Mouse (Mus musculus) gastrocnemius, postnatal 25 days (tissue): ENCODE results near the gene Mbd6. TPM values are rescaled to one million over a fixed set of nuclear protein-coding genes. Genes with fewer than 3 reads are reported as not detected.
"Not testable (repeated sequence)": the region's sequence is repeated elsewhere in the genome, so short reads cannot be mapped to it uniquely, and the experiment has no call there.

ENCODE experiments used
- DNase-seq: peaks from one replicate; pipeline ENCODE4 v3.0.0; 2022
- total RNA-seq, 2 experiments: library from RNA; stranded (reverse); gene quantifications; 1 replicate in 1 of 2; 2 replicates in 1 of 2; pipeline ENCODE4 v1.2.3; 2021

Gene Mbd6
- total RNA-seq, 2 experiments from 2014 or later, result 12.7 to 14.3 TPM

DNA sequence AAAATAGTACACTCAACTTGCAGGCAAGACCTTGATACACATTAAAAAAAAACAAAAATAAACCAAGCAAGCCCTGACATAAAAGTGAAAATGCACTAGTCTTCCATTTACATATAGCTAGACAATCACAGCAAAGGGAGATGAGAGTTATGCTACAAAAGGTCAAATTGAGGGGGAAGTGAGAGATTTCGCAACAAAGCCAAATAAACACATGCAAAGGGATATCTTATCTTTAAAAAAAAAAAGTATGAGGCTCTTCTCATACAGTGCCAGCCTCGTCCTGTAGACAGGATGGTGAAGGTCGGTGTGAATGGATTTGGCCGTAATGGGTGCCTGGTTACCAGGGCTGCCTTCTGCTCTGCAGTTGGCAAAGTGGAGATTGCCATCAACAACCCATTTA is 24.0 kb upstream of the Mbd6 start:
- DNase-seq, result no peak

DNA sequence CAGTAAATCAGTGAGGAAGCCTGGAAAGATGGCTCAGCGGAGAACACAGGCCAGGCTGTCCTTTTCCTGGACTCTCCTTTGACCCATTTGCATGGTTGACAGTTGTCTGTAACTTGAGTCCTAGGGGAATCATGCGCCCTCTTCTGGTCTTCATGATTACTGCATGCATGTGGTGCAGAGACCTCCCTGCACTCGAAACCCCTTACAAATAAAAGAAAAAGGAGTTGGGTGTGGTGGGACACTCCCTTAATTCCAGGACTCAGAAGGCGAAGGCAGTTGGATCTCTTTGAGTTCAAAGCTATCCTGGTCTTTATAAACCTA is 23.5 kb upstream of the Mbd6 start:
- DNase-seq, result peak; percentile 75

DNA sequence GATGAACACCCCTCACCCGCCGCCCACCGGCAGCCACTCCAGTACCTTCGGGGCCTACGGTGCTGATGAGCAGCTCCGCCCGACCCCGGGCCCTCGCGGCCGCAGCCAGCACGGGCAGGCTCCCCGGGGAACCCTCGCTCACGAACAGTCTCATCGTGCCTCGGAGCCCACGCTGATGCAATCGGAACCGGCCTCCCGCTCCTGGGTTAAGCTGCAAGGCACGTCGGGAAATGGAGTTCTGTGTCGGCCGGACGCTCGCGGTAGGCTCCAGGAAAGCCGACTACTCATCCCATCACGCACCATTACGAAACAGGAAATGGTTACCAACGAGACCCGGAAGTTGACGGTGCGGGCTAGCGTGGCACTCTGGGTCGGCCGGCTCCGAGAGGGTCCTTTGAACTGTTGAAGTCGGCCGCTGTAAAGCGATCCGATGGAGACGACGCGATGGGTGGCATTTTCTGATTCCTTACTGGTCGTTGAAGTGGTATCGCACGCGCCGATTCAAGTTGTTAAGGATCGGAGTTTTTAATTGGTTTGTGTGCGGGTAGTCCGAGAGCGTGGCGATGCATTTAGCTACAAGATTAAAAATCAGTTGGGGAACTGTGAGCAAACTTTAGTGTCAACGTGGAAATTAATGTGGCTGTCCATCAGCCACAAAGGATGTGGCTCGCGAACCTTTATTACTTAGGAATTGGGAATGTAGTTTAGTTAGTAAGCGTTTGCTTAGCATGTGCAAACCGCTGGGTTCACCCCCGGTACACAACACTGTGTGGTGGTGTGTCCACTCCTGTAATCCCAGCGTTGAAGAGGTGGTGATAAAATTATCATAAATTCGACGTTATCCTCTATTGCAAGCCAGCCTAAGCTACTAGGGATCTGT is 22.9 kb upstream of the Mbd6 start, which contains the start of gene Mars:
Gene Mars, minus strand, starts transcription at position 311 of the 880 bp plus-strand sequence.
- peak; percentile 92 for DNase-seq

DNA sequence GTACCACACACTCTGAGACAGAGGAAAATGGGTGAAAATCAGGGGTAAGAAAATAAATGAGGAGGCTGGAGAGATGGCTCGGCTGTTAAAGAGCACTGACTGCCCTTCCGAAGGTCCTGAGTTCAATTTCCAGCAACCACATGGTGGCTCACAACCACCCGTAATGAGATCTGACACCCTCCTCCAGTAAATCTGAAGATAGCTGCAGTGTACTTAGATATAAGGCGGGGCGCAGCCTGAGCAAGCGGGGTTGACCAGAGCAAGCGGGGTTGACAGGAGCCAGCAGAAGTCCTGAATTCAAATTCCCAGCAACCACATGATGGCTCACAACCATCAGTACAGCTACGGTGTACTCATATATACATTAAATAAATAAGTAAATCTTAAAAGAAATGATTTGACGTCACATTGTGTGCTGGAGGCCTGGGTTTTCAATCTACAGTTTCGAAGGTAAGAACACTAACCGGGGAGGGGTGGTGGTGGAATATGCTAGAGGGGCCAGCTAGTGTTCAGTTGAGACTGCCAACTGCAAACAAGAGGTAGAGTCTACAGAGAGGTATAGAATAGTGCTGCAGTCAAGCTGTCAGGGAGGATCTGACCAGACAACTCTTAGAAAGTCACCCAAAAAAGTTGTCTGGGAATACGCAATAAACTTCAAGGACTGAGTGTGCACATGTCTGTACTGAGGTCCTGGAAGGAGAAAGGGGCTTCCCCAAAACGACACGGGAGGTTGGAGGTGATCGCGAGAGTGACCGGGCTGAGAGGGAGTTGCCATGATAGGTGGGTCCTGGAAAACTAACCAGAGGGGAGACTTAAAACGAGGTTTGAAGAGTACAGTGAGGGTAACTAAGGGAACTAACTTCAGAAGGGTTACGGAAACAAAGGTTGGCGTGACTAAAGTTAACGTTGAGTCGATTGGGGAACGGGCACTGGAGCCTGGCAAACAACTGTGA is 22.0 kb upstream of the Mbd6 start:
- no peak for DNase-seq

DNA sequence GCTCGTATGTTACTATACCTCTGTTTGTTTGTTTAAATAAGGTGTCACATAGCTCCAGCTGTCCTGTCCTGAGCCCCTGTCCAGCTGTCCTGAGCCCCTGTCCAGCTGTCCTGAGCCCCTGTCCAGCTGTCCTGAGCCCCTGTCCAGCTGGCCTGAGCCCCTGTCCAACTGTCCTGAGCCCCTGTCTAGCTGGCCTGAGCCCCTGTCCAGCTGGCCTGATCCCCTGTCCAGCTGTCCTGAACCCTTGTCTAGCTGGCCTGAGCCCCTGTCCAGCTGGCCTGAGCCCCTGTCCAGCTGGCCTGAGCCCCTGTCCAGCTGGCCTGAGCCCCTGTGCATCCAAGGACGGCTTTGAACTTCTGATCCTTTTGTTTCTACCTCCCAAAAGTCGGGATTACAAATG is 20.3 kb upstream of the Mbd6 start:
- DNase-seq, result not testable (repeated sequence)

DNA sequence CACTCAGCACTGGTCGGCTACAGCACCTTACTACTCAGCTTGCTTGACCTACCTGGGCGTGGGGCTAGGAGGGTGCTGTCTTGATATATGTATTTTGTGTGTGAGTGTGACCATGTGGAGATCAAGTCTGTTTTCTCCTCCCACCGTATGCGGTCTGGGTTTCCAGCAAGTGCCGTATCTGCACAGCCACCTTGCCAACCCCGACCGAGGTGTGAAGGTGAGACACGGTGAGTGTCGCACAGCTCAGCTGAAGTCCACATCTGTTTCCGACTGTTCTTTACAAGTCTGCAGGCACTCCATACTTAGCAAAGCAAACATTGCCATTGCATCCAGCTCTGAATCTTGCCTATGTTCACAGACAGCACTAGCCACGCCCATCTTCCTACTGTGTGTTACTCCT is 14.3 kb upstream of the Mbd6 start:
- DNase-seq, result no peak

DNA sequence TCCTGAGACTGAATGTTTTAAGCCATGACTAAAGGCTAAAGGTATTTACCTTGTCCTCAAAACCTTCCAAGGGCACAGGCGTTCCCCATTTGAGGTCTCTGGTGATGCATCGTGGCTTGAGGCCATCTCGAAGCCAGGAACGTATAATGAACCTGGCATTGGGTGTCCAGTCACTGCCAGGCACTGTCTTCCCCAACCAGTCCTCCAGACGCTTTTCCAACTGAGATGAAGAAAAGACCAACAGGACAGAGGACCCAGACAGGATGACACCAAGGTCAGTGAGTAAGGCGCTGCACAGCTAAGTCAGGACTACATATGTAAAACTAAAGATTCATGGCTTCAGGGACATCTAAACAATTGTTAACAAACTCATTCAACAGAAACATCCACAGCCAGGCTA is 11.5 kb upstream of the Mbd6 start:
- no peak for DNase-seq

DNA sequence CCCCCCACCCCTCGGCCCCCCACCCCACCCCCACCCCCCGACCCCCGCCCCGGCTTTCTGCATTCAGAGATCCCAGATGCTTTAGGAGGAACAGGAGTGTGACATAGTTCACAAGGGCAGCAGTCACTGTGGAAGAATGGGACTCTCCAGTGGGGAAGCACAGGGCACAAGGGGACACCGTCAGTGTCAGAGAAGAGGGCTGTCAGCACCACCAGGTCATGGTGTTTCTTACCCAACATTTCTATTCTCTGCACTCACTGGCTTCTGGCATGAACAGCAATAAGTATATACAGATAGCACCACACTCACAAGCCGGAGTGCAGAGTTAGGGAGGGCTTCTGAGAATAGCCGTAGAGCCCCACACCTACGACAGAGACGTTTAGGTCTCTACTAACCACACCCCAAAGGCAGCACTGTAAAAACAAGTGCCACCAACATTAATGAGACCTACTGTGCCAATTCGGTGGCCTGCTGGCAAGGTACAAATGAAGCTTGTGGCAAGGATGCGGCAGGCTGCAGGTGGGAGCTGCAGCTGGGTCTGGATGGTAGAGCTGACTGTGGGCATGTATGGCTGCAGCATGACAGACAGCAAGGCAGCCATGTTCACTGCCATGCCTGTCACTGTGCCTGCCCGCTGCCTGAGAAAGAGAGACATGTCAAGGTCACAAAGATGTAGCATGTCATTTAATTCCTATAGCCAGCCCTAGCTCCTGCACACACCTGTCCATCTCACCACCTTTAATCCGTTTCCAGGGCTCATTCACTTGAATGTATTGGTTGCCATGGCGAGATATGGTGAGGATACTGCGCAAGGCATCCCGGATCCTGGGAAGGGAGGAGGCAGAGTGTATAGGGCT is 8.4 kb upstream of the Mbd6 start:
- DNase-seq, result no peak

DNA sequence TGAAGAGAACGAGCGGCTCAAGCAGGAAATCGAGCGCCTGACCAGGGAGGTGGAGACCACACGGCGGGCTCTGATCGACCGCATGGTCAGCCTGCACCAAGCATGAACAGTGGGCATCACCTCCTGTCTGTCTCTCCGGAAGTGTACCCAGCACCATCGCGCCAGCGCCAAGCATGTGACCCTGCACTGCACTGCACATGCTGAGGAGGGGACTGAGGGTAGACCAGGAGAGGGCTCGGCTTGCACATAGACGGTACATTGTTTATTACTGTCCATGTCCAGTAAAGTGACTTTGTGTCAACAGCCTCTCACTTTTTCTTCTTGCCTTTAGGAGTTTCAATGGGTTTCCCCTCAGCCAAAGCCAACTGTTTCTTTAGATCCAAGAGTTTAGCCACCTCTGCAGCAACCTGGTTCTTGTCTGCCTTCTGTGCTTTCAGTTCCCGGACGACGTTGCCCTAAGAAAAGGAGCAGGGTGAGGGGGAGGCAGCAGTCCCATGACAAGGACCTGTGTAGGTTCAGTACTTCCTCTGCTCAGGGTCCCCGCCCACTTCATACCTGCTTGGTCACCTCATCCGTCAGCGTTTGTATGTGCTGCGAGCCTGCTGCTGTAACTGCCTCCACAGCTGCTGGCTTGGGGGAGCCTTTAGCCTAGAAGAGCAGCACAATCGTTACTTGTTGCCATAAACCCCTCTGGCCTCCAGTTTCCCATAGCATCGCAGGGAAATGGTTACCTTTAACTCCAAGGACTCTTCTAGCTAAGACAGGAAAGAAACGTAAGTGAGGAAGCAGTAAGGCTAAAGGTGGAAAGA is 7.4 kb upstream of the Mbd6 start:
- DNase-seq, result no peak

DNA sequence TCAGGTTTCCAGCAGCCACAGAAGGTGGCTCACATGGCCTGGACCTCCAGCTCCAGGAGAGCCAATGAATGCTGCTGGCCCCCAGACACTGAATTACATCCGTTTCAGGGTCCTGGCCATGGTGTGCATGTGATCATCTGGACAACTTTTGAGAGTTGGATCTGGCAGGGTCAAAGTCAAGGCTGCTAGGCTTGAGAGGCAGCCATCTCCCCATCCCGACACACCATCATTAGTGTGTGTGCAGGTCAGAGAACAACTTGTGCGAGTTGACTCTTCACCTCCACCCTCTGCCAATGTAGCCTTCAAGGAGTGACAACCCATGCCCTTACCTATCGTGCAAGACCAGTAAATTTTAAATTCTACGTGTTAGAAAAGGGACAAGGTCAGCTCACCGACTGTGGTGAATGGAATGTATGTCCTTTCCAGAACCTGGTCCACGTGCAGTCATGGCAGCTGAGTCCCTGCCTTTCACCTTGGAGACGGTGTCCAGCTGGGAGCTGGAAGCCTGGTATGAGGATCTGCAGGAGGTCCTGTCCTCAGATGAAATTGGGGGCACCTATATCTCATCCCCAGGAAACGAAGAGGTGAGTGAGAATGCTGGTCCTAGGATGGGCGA is 6.2 kb upstream of the Mbd6 start:
- no peak for DNase-seq

DNA sequence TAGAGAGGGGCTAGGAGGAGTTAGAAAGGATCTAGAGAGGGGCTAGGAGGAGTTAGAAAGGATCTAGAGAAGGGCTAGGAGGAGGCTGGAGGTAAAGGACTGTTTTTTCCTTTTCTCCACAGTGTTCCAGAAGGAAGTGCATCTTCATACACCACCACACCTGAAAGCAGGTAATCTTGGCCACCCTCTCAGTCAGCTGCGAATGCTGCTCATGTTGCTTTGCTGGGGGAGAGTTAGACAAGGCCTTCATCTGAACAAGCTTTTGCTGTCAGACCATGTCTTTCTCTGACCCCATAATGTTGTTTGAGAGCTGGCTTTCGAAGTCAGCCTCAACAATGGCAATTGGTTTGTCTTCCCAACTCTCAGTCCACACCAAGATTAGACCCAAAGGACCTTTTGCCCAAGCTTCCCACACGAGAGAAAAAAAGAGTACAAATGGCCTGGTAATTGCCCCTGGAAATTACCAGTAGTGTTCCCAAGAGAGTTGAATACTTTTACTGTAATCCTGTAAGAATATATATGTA is 4.8 kb upstream of the Mbd6 start:
- no peak for DNase-seq

DNA sequence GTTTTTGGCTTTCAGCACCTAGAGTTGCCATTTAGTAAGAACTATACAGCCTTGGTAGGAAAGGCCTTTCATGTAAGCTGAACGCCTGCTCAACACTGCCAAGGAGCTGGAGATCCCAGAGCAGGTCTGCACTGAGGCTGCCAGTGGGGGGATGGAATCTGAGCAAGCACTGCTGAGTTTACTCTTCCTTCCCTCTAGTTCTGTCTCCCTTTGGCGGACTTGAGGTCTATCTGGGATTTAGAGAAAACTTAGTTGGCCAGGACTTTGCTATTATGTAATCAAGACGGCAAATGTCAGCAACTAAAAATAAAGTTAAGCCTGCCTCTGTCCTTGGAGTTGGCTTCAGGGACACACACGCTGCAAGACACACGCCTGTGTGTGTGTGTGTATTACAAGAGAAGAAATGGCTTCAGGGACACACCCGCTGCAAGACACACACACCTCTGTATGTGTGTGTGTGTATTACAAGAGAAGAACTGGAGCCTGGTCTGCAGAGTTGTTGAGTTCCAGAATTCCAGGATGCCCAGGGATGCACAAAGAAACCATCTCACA is 4.2 kb upstream of the Mbd6 start:
- DNase-seq, result peak; percentile 77

DNA sequence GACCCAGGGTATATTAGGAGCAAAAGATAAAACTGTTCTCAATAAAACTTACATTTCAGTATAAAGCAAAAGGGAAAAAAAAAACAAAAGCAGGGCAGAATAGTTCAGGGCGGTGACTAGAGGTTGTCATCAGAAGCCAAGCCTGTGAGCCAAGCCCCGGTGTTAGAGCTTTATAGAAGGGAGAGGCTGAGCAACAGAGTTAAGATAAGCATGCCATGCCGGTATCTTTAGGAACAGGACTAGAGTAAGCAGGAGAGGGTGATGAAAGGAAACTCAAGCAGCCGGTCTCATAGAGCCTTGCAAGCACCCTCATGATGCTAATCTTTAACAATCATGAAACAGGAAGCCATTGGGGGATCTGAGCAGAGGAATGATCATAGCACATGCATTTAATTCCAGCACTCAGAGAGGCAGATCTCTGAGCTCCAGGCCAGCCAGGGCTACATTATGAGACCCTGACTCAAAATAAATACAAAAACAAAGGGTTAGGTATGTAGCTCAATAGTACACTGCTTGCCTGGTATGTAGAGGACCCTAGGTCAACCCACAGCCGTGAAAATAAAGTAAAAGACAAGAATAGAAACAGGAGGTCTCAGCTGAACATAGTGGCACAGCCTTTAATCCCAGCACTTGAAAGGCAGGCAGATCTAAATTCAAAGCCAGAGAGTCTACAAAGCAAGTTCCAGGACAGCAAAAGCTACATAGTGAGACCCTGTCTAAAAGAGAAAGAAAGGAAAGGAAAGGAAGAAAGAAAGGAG is 3.2 kb upstream of the Mbd6 start:
- no peak for DNase-seq

DNA sequence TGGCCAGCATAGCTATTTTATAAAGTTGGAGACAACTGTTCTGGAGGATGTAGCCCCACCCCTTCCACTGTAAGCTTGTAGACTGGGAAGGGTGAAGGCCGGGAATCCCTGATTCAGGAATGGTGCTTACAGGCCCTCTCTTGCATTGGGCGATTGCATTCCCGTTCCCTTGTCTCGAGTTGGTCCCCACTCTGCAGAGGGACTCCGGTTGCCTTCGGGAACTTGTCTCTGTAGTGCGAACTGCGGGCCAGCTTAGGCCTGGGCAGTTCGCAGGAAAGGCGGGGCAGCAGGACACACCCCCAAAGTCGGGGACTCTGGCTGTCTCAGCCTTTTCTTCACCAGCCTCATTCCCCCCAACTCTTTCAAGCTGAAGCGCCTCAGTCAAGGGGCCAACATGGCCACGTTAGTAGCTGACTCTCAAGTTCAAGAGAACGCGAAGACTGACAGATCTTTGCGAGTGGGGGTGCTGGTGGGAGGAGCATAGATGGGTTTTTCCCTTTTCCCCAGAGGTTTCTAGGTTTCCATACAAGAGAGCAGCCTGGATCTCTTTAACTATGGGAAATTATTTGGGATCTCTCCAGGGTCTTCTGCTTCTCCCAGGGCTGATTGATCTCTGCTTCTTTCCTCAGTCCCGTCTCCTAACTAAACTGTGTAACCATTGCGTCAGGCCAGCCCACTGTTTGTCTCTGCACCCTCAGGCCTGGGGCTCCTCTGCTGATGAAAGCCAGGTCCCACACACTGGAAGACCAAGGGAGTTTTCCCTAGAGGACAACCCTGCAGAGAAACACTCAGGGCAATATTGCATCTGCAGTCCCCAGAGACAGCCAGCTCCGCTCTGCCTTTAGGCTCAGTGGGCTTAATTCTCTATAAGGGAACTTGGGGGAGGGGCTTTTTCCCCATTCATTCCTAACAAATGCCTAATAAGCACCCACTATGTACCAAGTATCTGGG is 2.4 kb upstream of the Mbd6 start:
- peak; percentile 65 for DNase-seq

DNA sequence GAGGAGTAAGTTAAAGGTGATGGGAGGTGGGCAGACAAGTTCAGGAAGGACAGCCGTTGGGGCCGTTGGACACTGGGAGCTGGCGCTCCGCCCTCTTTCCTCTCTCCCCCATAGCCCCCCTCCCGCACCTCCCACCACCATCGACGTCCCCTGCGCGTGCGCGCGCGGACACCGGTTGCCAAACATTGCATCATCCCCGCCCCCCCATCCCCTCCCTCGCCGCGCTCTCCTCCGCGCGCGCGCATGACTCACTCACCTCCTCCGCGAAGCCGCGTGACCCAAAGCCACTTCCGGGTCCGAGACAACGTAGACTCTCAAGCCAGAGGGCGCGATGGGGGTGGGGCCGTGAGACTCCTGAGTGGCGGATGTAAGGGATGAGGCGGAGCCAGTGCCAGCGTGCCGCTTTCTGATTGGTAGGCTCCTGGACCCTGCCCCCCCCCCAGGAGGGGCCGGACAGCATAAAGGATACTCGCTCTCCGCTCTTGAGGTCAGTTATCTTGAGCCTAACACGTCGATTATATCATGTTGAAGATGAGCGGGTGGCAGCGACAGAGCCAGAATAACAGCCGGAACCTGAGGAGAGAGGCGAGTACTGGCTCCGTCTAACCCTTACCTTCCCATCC is 1.6 kb upstream of the Mbd6 start:
- DNase-seq, result peak; percentile 100

DNA sequence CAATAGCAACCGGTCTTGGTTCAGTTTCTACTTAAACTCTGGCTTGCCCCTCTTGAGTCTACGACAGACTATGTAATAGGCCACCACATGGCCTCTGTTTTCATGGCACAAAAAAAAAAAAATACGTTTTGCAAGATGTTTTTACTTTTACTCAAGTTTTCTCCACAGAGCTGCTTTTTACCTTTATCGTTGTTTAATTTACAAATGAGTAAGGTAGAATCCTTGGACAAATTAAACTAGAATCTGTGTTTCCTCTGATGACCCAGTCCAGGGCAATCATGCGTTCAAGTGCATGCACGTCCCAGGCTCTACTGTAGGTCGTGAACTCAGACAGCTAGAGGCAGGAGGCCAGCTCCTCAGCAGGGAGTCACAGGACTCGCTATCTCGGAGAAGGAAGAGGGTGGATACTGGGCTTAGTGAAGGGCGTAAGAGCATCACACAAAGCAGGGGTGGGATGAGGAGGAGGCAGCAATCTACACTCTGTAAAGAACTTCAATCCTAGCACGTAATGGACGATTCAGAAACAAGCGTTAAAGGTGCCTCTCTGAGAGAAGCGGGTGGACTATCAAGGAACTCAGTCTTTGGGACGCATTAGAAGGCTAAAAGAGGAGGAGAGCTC is 864 bp upstream of the Mbd6 start:
- DNase-seq, result peak; percentile 65

DNA sequence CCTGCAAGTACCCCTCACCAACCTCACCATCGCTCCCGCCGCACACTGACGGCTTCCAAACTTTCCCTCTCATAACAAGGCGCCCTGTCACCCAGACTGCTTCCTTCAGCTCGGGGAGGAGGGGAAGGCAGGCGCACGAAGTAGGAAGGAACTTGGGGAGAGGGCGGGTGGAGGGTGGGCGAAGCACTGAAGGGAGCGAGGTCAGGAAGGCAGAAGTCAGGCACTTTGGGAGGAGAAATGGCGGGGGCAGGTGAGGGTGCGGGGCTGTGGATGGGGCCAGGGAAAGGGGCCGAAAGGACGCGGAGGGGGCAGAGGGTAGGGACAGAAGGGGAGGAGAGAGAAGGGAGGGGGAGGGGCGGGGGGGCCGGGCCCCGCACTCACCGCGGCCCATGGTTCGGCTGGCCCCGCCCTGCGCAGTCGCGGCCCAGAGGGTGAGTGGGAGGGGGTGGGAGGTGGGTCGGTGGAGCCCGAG is 454 bp downstream of the Mbd6 start:
- DNase-seq, result no peak
